Mouse (Mus musculus): ENCODE data around the gene Rack1. TPM values are rescaled to one million over a fixed set of nuclear protein-coding genes. Genes with fewer than 3 reads are reported as not detected.
A peak's percentile ranks its signal among the peaks of the same experiment; 100 is the strongest.

Rack1 gene
- polyA plus RNA-seq, 1 experiment from 2014 or later, result 349 TPM

DNA sequence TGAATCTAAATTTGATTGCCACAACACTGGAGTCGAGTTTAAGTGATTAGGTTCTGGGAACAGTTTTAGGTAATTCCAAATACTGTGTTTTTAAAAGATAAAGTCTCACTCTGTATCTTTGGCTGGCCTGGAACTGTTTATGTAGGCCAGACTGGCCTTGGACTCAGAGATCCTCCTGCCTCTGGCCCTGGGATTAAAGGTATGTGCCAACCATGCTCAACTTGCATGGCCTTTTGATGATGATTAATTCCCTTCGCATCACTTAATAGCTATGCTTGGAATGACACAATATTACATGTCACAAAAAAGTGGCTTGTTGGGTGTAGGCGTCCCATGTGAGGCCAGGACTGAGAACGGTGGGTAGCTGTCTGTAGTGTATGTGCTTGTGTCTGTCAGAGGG lies 52.1 kb downstream of the Rack1 start:
- peak overlapping the region; percentile 53; the same call in 1 of the 2 replicates for H3K4me3 ChIP-seq (ENCODE audit: low read length)
- H3K36me3 ChIP-seq (ENCODE audit: control insufficient read depth, insufficient read depth, low read length), result no peaks in the 10 kb centered on the region
- peaks cover 15% of the 10 kb centered on the region for H3K4me1 ChIP-seq (ENCODE audit: control insufficient read depth, insufficient read depth, low read depth, low read length)
- H3K9me3 ChIP-seq (ENCODE audit: control insufficient read depth, low read length), result no peaks in the 10 kb centered on the region
- H3K27ac ChIP-seq (ENCODE audit: low read depth, low read length), result no peak overlapping the region
- no peak for ATAC-seq
- H3K4me2 ChIP-seq (ENCODE audit: low read length), result peak overlapping the region; percentile 83
- 73% methylated on average over 4 of the region's 4 CpGs for WGBS
- peaks cover 6% of the 10 kb centered on the region; the same call in 1 of the 2 replicates for H3K27me3 ChIP-seq (replicated peaks; ENCODE audit: control insufficient read depth, insufficient read depth, low read length)
- H3K9ac ChIP-seq (ENCODE audit: low read depth, low read length), result no peak overlapping the region

DNA sequence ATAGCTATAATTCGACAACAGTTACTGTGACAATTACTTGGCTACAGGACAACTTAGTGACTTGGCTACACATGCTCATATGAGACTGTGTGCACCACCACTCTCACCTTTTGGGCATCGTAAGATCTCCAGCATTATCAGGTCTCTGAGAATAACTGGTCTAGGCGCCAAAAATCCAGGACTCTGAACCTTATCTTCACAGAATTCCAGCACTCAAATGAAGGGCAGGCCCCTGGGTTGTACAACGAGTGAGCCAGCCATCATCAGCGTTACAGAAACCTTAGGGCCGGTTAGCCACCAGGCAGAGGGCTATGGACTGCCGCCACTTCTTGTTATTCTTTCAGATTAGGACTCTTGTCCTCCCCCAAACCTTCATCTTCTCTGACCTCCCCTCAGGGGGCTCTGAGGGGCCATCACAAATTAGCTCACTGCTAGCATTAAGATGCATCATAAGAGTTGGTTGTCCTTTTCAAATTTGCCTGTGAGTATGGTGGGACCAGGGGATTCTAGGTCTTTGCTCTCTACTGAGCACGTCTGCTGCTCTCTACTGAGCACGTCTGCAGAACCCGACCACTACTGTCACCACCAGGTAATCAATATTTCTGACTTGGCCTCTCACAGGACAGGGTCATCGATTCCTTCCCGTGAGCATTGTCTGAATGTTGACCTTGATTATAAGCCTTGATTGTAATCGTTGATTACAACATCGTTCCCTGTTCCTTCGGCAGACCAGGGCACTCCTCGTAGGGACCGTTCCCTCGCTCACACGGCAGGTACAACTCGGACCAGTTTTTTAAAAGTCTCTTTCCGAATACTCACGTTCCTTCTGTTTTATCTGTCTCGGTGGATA lies 52.7 kb downstream of the Rack1 start:
- Histone ChIP-seq H3K27ac (ENCODE audit: low read depth, low read length) (peak overlapping the region; percentile 74), H3K9me3 (ENCODE audit: control insufficient read depth, low read length) (no peaks in the 10 kb centered on the region), H3K4me3 (ENCODE audit: low read length) (peak overlapping the region; percentile 53), H3K4me1 (ENCODE audit: control insufficient read depth, insufficient read depth, low read depth, low read length) (peaks cover 15% of the 10 kb centered on the region), H3K36me3 (ENCODE audit: control insufficient read depth, insufficient read depth, low read length) (no peaks in the 10 kb centered on the region), H3K27me3 (replicated peaks; ENCODE audit: control insufficient read depth, insufficient read depth, low read length) (peaks cover 6% of the 10 kb centered on the region; the same call in 1 of the 2 replicates), H3K4me2 (ENCODE audit: low read length) (peak overlapping the region; percentile 83), H3K9ac (ENCODE audit: low read depth, low read length) (peak overlapping the region; percentile 69)
- peak; percentile 31 for ATAC-seq
- WGBS, result 6% methylated on average over 23 of the region's 23 CpGs

DNA sequence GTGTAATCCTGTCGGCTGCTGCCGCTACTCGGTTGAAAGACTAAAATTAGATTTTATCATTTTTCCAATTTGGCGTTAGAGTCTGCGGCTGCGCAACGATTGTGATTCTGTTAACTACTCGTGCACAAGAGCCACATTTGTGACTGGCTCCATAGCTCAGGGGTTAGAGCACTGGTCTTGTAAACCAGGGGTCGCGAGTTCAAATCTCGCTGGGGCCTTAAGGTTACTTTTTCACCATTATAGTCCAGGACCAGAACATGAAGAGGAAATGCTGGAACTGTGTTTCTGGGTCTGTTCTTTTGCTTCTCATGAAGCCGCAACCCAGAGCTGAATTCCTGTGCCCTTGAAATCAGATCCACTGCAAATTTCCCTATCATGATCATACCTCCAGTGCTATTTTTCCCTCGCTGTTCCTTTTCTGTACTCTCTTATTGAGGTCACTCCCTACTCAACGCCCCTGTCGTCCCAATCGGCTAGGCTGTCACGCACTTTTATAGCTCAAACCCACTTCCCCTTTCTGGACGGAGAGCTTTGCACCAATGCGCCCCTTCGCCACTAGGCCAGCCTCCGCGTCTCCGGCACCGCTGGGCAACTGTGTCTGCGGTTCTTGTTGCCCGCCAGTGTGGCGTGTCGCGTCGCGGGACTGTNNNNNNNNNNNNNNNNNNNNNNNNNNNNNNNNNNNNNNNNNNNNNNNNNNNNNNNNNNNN lies 53.5 kb downstream of the Rack1 start:
- WGBS, result under 1% methylated on average over 31 of the region's 31 CpGs
- peaks cover 4% of the 10 kb centered on the region; the same call in 1 of the 2 replicates for H3K27me3 ChIP-seq (replicated peaks; ENCODE audit: control insufficient read depth, insufficient read depth, low read length)
- H3K4me2 ChIP-seq (ENCODE audit: low read length), result peak overlapping the region; percentile 83
- ATAC-seq, result peak; percentile 68
- H3K27ac ChIP-seq (ENCODE audit: low read depth, low read length), result peak overlapping the region; percentile 74; the same call in 1 of the 2 replicates
- H3K9ac ChIP-seq (ENCODE audit: low read depth, low read length), result peak overlapping the region; percentile 69
- peaks cover 18% of the 10 kb centered on the region for H3K4me1 ChIP-seq (ENCODE audit: control insufficient read depth, insufficient read depth, low read depth, low read length)
- H3K9me3 ChIP-seq (ENCODE audit: control insufficient read depth, low read length), result no peaks in the 10 kb centered on the region
- H3K4me3 ChIP-seq (ENCODE audit: low read length), result peak overlapping the region; percentile 53
- no peaks in the 10 kb centered on the region for H3K36me3 ChIP-seq (ENCODE audit: control insufficient read depth, insufficient read depth, low read length)

Other genes with a start within 250 kb of the Rack1 start
- 6.5 and 7.1 TPM in 2 replicates for gene Trim41, start 17.0 kb downstream of the Rack1 start, polyA plus RNA-seq (2015; fragmentation: Nextera tagmentation; extraction: Ambion mirVana)
- 1.7 and 2.7 TPM in 2 replicates for gene Trim7, start 25.8 kb downstream of the Rack1 start, polyA plus RNA-seq (2015; fragmentation: Nextera tagmentation; extraction: Ambion mirVana)
- gene Gm12184, start 26.3 kb downstream of the Rack1 start, polyA plus RNA-seq (2015; fragmentation: Nextera tagmentation; extraction: Ambion mirVana), result 1.1 and 2.3 TPM in 2 replicates
- 3.6 and 5.4 TPM in 2 replicates for gene Irgm1, start 71.4 kb downstream of the Rack1 start, polyA plus RNA-seq (2015; fragmentation: Nextera tagmentation; extraction: Ambion mirVana)
- 0.16 and 0.18 TPM in 2 replicates for gene Gm5431, start 101.9 kb downstream of the Rack1 start, polyA plus RNA-seq (2015; fragmentation: Nextera tagmentation; extraction: Ambion mirVana)
- gene Psme2b, start 145.9 kb downstream of the Rack1 start, polyA plus RNA-seq (2015; fragmentation: Nextera tagmentation; extraction: Ambion mirVana), result 1.4 and 6.2 TPM in 2 replicates
- not detected in 2 replicates for gene Olfr56, start 178.6 kb downstream of the Rack1 start, polyA plus RNA-seq (2015; fragmentation: Nextera tagmentation; extraction: Ambion mirVana)
- 0.24 and 0.46 TPM in 2 replicates for gene 9930111J21Rik1, start 179.1 kb downstream of the Rack1 start, polyA plus RNA-seq (2015; fragmentation: Nextera tagmentation; extraction: Ambion mirVana)
- gene Gm12185, start 191.9 kb downstream of the Rack1 start, polyA plus RNA-seq (2015; fragmentation: Nextera tagmentation; extraction: Ambion mirVana), result not detected in 2 replicates
- gene Tgtp1, start 193.8 kb downstream of the Rack1 start, polyA plus RNA-seq (2015; fragmentation: Nextera tagmentation; extraction: Ambion mirVana), result 0.09 and 0.25 TPM in 2 replicates

All from hindbrain, embryonic 16.5 days (tissue).